In the genomic region with DNA sequence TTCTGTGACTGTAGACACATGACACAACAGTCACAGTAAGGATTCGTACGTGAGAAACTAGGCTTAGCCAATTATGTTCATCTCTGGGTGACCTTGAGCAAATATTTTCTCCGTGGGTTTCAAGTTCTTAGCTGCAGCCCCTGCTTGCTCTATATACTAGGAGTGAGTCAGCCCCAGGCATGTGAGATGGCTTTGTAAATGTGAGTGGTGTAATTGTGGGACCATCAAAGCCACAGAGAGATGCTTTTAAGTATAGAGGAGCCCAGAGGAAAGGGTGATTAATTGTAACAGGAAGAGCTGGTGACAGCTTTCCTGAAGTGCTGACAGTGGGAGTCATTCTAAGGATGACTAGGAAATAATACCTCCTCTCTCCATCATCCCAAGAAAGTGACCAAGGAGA, we compare ENCODE assay signal across 12 mouse cellular contexts.
DNase-seq lines count a peak whose midpoint lies in the region; ATAC-seq lines count a peak whose summit lies in the region.
"Had no signal": no experiment of that assay in that cellular context is flagged by ENCODE, and none has a peak within 500 bp of the region (broad histone marks: within the 10 kb centered on the region; RNA-seq: fewer than 3 reads in every experiment).

No protein-coding gene starts in this region.

- DNase-seq in heart, embryonic 10.5 days (ENCODE audit: low spot score), result no peak
- DNase-seq in midbrain, embryonic 11.5 days (ENCODE audit: low spot score, missing footprints), result no peak
- no peak for DNase-seq in kidney, adult 9 months
- DNase-seq in c-Kit-positive CD71-positive TER-119-positive erythroid progenitor cells, embryonic 14.5 days (ENCODE audit: low spot score), result no peak
- DNase-seq: B cell, adult 2 months; lung, postnatal 36 days; thymus, adult 18-20 months had no signal

- H3K4me2 ChIP-seq in heart, embryonic 14.5 days (ENCODE audit: low read length), result no peak overlapping the region
- H3K4me2 ChIP-seq in midbrain, embryonic 12.5 days (replicated peaks), result no peak overlapping the region
- H3K4me2 ChIP-seq in midbrain, embryonic 11.5 days, result no peak overlapping the region
- no peak overlapping the region for H3K4me2 ChIP-seq in hindbrain, embryonic 13.5 days
- no peak overlapping the region for H3K4me2 ChIP-seq in stomach, embryonic 14.5 days (replicated peaks; ENCODE audit: low read depth, low read length)
- H3K4me2 ChIP-seq: limb, embryonic 15.5 days had no signal

- H3K4me3 ChIP-seq in heart, embryonic 14.5 days (ENCODE audit: control insufficient read depth in 1 of 2, insufficient read depth in 1 of 2, low read depth in 1 of 2, low read length in 2 of 2), result no peak overlapping the region
- no peak overlapping the region for H3K4me3 ChIP-seq in heart, embryonic 10.5 days
- no peak overlapping the region for H3K4me3 ChIP-seq in midbrain, embryonic 12.5 days
- H3K4me3 ChIP-seq in midbrain, embryonic 11.5 days (ENCODE audit: low read depth, low read length), result no peak overlapping the region
- no peak overlapping the region for H3K4me3 ChIP-seq in hindbrain, embryonic 13.5 days
- H3K4me3 ChIP-seq in stomach, embryonic 14.5 days (ENCODE audit: low read depth, low read length), result no peak overlapping the region
- H3K4me3 ChIP-seq: limb, embryonic 15.5 days had no signal

- H3K27me3 ChIP-seq in heart, embryonic 14.5 days (ENCODE audit: control insufficient read depth, insufficient read depth, low read length), result peaks cover 5% of the 10 kb centered on the region; the same call in 1 of the 2 replicates
- H3K27me3 ChIP-seq in heart, embryonic 10.5 days (ENCODE audit: insufficient read depth, poor library complexity, severe bottlenecking), result 0 out of 2 replicates have a peak, but pooled peaks cover 4% of the 10 kb centered on the region
- H3K27me3 ChIP-seq in midbrain, embryonic 12.5 days, result no peaks in the 10 kb centered on the region
- H3K27me3 ChIP-seq in midbrain, embryonic 11.5 days (ENCODE audit: control insufficient read depth, insufficient read depth, low read length), result no peaks in the 10 kb centered on the region
- no peaks in the 10 kb centered on the region for H3K27me3 ChIP-seq in hindbrain, embryonic 13.5 days
- H3K27me3 ChIP-seq in stomach, embryonic 14.5 days (ENCODE audit: control insufficient read depth, insufficient read depth, low read length), result no peaks in the 10 kb centered on the region
- H3K27me3 ChIP-seq: limb, embryonic 15.5 days had no signal

- H3K9me3 ChIP-seq in heart, embryonic 14.5 days (ENCODE audit: control insufficient read depth, low read length), result peaks cover 2% of the 10 kb centered on the region
- H3K9me3 ChIP-seq in heart, embryonic 10.5 days, result 0 out of 2 replicates have a peak, but pooled peaks cover under 1% of the 10 kb centered on the region
- no peaks in the 10 kb centered on the region for H3K9me3 ChIP-seq in midbrain, embryonic 12.5 days
- H3K9me3 ChIP-seq in midbrain, embryonic 11.5 days (ENCODE audit: control insufficient read depth, low read length), result no peaks in the 10 kb centered on the region
- no peaks in the 10 kb centered on the region for H3K9me3 ChIP-seq in hindbrain, embryonic 13.5 days
- H3K9me3 ChIP-seq in stomach, embryonic 14.5 days (ENCODE audit: control insufficient read depth, low read depth, low read length), result no peaks in the 10 kb centered on the region
- H3K9me3 ChIP-seq: limb, embryonic 15.5 days had no signal

- H3K9ac ChIP-seq in heart, embryonic 14.5 days (ENCODE audit: low read length), result no peak overlapping the region
- no peak overlapping the region for H3K9ac ChIP-seq in midbrain, embryonic 12.5 days (replicated peaks)
- no peak overlapping the region for H3K9ac ChIP-seq in midbrain, embryonic 11.5 days (ENCODE audit: low read length)
- no peak overlapping the region for H3K9ac ChIP-seq in hindbrain, embryonic 13.5 days
- no peak overlapping the region for H3K9ac ChIP-seq in stomach, embryonic 14.5 days (replicated peaks; ENCODE audit: low read depth, low read length)
- H3K9ac ChIP-seq: limb, embryonic 15.5 days had no signal

- no peaks in the 10 kb centered on the region for H3K36me3 ChIP-seq in heart, embryonic 14.5 days (ENCODE audit: control insufficient read depth, insufficient read depth, low read length)
- H3K36me3 ChIP-seq in heart, embryonic 10.5 days, result peaks cover 9% of the 10 kb centered on the region; the same call in 1 of the 2 replicates
- peaks cover 15% of the 10 kb centered on the region for H3K36me3 ChIP-seq in midbrain, embryonic 12.5 days
- no peaks in the 10 kb centered on the region for H3K36me3 ChIP-seq in midbrain, embryonic 11.5 days (ENCODE audit: control insufficient read depth, insufficient read depth, low read length)
- peaks cover 9% of the 10 kb centered on the region; the same call in 1 of the 2 replicates for H3K36me3 ChIP-seq in hindbrain, embryonic 13.5 days
- no peaks in the 10 kb centered on the region for H3K36me3 ChIP-seq in stomach, embryonic 14.5 days (ENCODE audit: control insufficient read depth, insufficient read depth, low read length)

- peaks cover 15 to 22% of the 10 kb centered on the region in 2 experiments for H3K4me1 ChIP-seq in heart, embryonic 14.5 days (ENCODE audit: control insufficient read depth in 2 of 2, insufficient read depth in 2 of 2, low read length in 2 of 2)
- no peaks in the 10 kb centered on the region for H3K4me1 ChIP-seq in heart, embryonic 10.5 days
- H3K4me1 ChIP-seq in midbrain, embryonic 12.5 days, result peaks cover 25% of the 10 kb centered on the region
- no peaks in the 10 kb centered on the region; the same call in 1 of the 2 replicates for H3K4me1 ChIP-seq in midbrain, embryonic 11.5 days (ENCODE audit: control insufficient read depth, insufficient read depth, low read length)
- peaks cover 41% of the 10 kb centered on the region for H3K4me1 ChIP-seq in hindbrain, embryonic 13.5 days (replicated peaks)
- peaks cover 11% of the 10 kb centered on the region; the same call in 1 of the 2 replicates for H3K4me1 ChIP-seq in stomach, embryonic 14.5 days (ENCODE audit: control insufficient read depth, insufficient read depth, low read length)

- no peak for ATAC-seq in heart, embryonic 14.5 days (ENCODE audit: insufficient number of reproducible peaks, insufficient read depth, low FRiP score, low read depth)
- ATAC-seq in midbrain, embryonic 12.5 days (ENCODE audit: low FRiP score, low read depth), result peak; percentile 16; the same call in 1 of the 2 replicates
- no peak for ATAC-seq in midbrain, embryonic 11.5 days (ENCODE audit: low FRiP score)
- ATAC-seq in hindbrain, embryonic 13.5 days (ENCODE audit: low FRiP score), result peak; percentile 6; the same call in 1 of the 2 replicates
- no peak for ATAC-seq in stomach, embryonic 14.5 days (ENCODE audit: insufficient number of reproducible peaks, insufficient read depth, low FRiP score, low read depth)

- 34% methylated on average over 3 of the region's 3 CpGs for WGBS in heart, embryonic 14.5 days
- WGBS in heart, embryonic 10.5 days, result 60% methylated on average over 3 of the region's 3 CpGs
- 72% methylated on average over 3 of the region's 3 CpGs for WGBS in midbrain, embryonic 12.5 days
- 73% methylated on average over 3 of the region's 3 CpGs for WGBS in midbrain, embryonic 11.5 days
- 43% methylated on average over 3 of the region's 3 CpGs for WGBS in hindbrain, embryonic 13.5 days
- whole genome bisulfite sequencing in stomach, embryonic 14.5 days, result 42% methylated on average over 3 of the region's 3 CpGs

- H3K27ac ChIP-seq in heart, embryonic 14.5 days (replicated peaks in 1 of 2; ENCODE audit: control insufficient read depth in 1 of 2, insufficient read depth in 1 of 2, low read depth in 2 of 2, low read length in 2 of 2), result peak overlapping the region; percentile 10 to 37; a peak in 2 of 4 replicates
- no peak overlapping the region for H3K27ac ChIP-seq in heart, embryonic 10.5 days
- H3K27ac ChIP-seq in midbrain, embryonic 12.5 days (replicated peaks), result peak overlapping the region; percentile 65
- H3K27ac ChIP-seq in midbrain, embryonic 11.5 days (ENCODE audit: low read depth, low read length), result no peak overlapping the region
- peak overlapping the region; percentile 72 for H3K27ac ChIP-seq in hindbrain, embryonic 13.5 days
- 0 out of 2 replicates have a peak overlapping the region, but pooled peaks have one; percentile 12 for H3K27ac ChIP-seq in stomach, embryonic 14.5 days (ENCODE audit: low read length)
- H3K27ac ChIP-seq: limb, embryonic 15.5 days had no signal

Comparison
In these comparisons a context has a peak if more than half of its experiments do, and no peak if none do; other contexts are left out.
1. ATAC-seq: peak in midbrain, embryonic 12.5 days (single experiment) and hindbrain, embryonic 13.5 days (single experiment); none in heart, embryonic 14.5 days (single experiment), midbrain, embryonic 11.5 days (single experiment) and stomach, embryonic 14.5 days (single experiment).
2. H3K27ac ChIP-seq: peak in heart, embryonic 14.5 days (2 of 2), midbrain, embryonic 12.5 days (single experiment), hindbrain, embryonic 13.5 days (single experiment) and stomach, embryonic 14.5 days (single experiment); none in heart, embryonic 10.5 days (single experiment) and midbrain, embryonic 11.5 days (single experiment).